Mouse (Mus musculus): Measurements from ENCODE around the gene Cygb.

Cygb gene

GRCm38 (mm10) chr11:116623281-116624124 is 30.6 kb downstream of the Cygb start:
- TF ChIP-seq GATA4 (IDR thresholded peaks at IDR 0.05; ENCODE audit: insufficient replicate concordance, low read length), result no peak

- peak; percentile 61; the same call in 1 of the 2 replicates for TF ChIP-seq GATA4 (IDR thresholded peaks at IDR 0.05; ENCODE audit: insufficient replicate concordance, low read length)
Measured at GRCm38 (mm10) chr11:116621258-116621704, 32.8 kb downstream of the Cygb start.

GRCm38 (mm10) chr11:116620559-116621253 is 33.4 kb downstream of the Cygb start:
- no peak for TF ChIP-seq GATA4 (IDR thresholded peaks at IDR 0.05; ENCODE audit: insufficient replicate concordance, low read length)

GRCm38 (mm10) chr11:116620073-116620472 is 34.0 kb downstream of the Cygb start:
- TF ChIP-seq GATA4 (IDR thresholded peaks at IDR 0.05; ENCODE audit: insufficient replicate concordance, low read length), result no peak

GRCm38 (mm10) chr11:116619561-116619960 is 34.6 kb downstream of the Cygb start:
- no peak for TF ChIP-seq GATA4 (IDR thresholded peaks at IDR 0.05; ENCODE audit: insufficient replicate concordance, low read length)

- TF ChIP-seq GATA4 (IDR thresholded peaks at IDR 0.05; ENCODE audit: insufficient replicate concordance, low read length), result no peak
Measured at GRCm38 (mm10) chr11:116619156-116619555, 35.0 kb downstream of the Cygb start.

GRCm38 (mm10) chr11:116618666-116619065 is 35.4 kb downstream of the Cygb start:
- no peak for TF ChIP-seq GATA4 (IDR thresholded peaks at IDR 0.05; ENCODE audit: insufficient replicate concordance, low read length)

GRCm38 (mm10) chr11:116617641-116618040 is 36.5 kb downstream of the Cygb start:
- TF ChIP-seq GATA4 (IDR thresholded peaks at IDR 0.05; ENCODE audit: insufficient replicate concordance, low read length), result no peak

- no peak for TF ChIP-seq GATA4 (IDR thresholded peaks at IDR 0.05; ENCODE audit: insufficient replicate concordance, low read length)
Measured at GRCm38 (mm10) chr11:116616438-116617118, 37.5 kb downstream of the Cygb start.

- TF ChIP-seq GATA4 (IDR thresholded peaks at IDR 0.05; ENCODE audit: insufficient replicate concordance, low read length), result peak; percentile 33; the same call in 1 of the 2 replicates
Measured at GRCm38 (mm10) chr11:116615735-116616437, 38.2 kb downstream of the Cygb start.

GRCm38 (mm10) chr11:116613234-116613633 is 40.9 kb downstream of the Cygb start:
- TF ChIP-seq GATA4 (IDR thresholded peaks at IDR 0.05; ENCODE audit: insufficient replicate concordance, low read length), result no peak

- no peak for TF ChIP-seq GATA4 (IDR thresholded peaks at IDR 0.05; ENCODE audit: insufficient replicate concordance, low read length)
Measured at GRCm38 (mm10) chr11:116612554-116612953, 41.6 kb downstream of the Cygb start.

- no peak for TF ChIP-seq GATA4 (IDR thresholded peaks at IDR 0.05; ENCODE audit: insufficient replicate concordance, low read length)
Measured at GRCm38 (mm10) chr11:116611883-116612282, 42.2 kb downstream of the Cygb start.

GRCm38 (mm10) chr11:116609965-116610630 is 44.0 kb downstream of the Cygb start:
- TF ChIP-seq GATA4 (IDR thresholded peaks at IDR 0.05; ENCODE audit: insufficient replicate concordance, low read length), result no peak
